Mouse (Mus musculus): ENCODE data around the gene Ntn4. TPM values are rescaled to one million over a fixed set of nuclear protein-coding genes. Genes with fewer than 3 reads are reported as not detected.

Gene Ntn4
- total RNA-seq, 2 experiments from 2014 or later = 12.7 to 18.0 TPM

GRCm38 (mm10) chr10:93730514-93730913 is 90.0 kb downstream of the Ntn4 start:
- DNase-seq = no peak

DNA sequence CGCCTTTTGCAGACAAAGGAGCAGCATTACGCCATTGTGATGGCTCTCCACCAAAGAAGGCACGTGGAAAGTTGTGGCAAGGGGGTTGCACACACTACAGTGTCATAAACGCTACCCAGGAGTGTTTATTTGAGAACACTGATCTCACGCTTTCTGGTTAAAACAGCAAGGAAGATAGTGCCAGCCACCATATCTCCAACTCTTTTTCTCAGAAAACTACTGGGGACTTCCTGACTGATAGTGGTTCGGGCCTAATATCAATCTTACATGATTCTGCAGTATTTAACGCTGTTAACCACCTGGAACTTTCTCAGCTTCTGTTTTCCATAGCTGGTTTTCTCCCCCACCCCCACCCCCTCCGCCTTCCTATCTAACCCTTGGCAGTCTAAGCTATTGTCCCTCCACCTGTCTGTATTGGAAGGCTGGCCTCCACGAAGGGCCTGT is 90.8 kb downstream of the Ntn4 start:
- no peak for DNase-seq

DNA sequence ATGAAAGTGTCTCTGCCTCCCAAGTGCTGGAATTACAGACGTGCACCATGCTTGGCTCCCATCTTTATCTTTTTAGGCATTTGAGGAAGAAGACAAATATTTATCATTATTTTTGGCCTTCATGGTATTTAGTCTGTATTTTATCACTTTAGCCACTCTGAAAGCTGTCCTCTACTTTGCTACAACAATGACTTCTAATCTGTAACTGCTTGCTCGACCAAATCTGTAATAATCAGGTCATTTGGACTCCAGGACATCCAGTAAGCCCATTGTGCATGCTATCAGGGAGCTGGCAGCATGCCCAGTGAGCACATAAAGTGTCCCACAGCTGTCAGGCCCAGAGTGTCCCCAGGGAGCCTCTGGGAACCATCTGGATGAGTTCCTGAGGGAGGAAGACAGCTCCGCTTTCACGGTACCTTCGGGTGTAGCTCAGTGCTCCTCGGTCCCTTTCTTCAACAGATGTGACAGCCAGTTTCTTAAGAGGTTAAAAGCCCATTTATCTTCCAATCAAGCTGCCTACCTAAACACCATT is 95.7 kb downstream of the Ntn4 start:
- DNase-seq = peak; percentile 81 to 88

GRCm38 (mm10) chr10:93737080-93737479 is 96.6 kb downstream of the Ntn4 start:
- DNase-seq = peak; percentile 64 to 70

- no peak for DNase-seq
Measured at GRCm38 (mm10) chr10:93741446-93742096, 101.1 kb downstream of the Ntn4 start.

DNA sequence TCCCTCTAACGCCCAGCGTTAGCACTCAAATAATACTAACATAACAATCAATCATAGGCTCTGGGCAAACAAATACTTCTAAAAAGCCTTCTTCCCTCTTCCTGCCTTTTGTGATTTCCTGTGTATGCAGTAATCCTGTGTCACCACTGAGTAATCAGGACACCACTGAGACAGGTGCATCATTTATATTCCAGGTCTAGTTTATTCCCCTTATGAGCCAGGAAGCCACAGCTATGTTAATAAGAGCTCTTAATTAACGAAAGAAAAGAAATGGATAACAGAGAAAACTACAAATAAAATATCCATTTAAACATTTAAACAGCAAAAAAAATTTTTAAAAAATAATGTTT is 101.6 kb downstream of the Ntn4 start:
- DNase-seq = no peak

DNA sequence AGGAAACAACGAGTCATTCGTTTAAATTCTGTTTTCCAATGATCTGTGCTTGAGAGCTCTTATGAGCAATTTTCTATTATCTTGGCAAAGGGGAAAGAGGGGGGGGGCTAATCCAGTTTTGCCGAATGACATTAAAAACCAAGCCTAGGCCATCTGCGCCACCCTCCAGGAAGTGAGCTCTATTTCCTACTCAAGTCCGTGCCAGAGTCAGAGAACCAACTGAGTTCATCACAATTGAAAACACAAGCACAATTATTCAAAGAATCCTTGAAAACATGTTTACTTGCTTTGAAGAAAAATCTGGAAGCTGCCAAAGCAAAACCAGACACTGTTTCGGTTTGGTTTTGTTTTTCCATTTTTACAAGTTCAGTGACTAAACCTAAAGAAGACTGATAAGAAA is 102.1 kb downstream of the Ntn4 start:
- no peak for DNase-seq

- peak; percentile 65 to 75 for DNase-seq
Measured at GRCm38 (mm10) chr10:93749267-93750192, 109.0 kb downstream of the Ntn4 start.

GRCm38 (mm10) chr10:93751302-93751701 is 110.8 kb downstream of the Ntn4 start:
- DNase-seq = no peak

GRCm38 (mm10) chr10:93753711-93754391 is 113.4 kb downstream of the Ntn4 start:
- DNase-seq = no peak

DNA sequence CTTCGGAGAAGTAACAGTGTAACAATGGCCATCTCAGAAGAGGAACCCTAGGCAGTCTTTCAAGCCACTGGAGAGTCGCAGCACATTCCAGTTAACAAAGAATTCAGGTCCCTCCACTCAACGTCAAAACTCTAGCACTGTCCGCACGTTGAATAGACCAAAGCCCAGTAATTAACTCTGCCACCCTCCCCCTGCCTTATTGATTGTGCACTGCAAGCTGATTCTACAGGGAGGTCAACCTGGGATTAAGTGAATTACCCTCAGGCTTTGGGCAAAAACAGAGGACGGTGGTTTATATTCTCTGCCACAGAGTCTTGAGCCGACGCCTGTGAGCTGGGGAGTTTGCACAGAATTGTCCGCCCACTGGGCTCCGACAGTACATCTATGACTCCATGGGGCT is 115.7 kb downstream of the Ntn4 start:
- no peak for DNase-seq

DNA sequence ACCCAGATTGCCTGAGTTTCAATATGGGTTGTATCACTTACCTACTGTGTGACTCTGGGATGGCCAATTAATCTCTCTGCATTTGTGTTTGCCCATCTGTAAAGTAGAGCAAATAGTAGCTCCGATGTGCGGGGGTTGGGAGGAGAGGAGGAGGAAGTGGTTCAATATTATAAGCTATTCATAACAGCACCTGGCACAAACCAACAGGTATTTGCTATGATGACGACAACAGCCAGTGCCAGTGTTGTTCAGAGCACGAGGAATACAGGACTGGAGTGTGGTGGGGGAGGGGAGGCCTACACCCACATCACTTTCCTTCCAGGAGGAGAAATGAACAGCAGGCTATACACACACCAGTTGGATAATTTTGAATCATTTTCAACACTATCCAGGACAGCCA is 119.2 kb downstream of the Ntn4 start:
- DNase-seq = no peak

DNA sequence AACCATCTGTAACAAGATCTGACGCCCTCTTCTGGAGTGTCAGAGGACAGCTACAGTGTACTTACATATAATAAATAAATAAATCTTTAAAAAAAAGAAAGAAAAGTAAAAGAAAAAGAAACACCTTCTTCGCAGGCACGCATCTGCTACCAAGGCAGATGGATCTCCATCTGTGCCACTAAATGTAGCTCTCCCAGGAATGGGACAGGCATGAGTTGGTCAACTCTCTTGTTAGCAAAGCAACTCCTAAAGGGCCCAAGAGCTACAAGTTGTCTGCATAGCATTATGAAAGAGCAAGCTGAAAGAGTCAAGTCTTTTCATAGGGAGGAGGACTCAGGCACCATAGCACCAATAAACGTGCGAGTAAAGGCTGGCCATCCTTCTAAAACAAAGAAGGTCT is 119.9 kb downstream of the Ntn4 start:
- no peak for DNase-seq

DNA sequence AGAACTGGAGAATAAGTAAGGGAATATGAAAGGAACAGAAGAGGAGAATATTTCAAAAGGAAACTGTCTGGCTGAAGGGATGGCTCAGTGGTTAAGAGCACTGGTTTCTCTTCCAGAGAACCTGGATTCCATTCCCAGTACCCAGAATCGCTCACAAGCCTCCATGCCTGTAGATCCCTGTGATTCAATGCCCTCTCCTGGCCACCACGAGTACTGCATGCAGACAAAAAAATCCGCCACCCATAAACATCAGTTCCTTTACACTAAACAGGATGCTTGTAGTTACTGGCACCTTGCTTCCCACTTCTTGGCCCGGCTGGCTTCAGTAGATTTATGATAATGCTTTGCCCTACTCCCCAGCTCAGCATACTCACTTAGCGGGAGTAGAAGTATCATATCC is 122.6 kb downstream of the Ntn4 start:
- DNase-seq = peak in 1 of 2 experiments; percentile 60

DNA sequence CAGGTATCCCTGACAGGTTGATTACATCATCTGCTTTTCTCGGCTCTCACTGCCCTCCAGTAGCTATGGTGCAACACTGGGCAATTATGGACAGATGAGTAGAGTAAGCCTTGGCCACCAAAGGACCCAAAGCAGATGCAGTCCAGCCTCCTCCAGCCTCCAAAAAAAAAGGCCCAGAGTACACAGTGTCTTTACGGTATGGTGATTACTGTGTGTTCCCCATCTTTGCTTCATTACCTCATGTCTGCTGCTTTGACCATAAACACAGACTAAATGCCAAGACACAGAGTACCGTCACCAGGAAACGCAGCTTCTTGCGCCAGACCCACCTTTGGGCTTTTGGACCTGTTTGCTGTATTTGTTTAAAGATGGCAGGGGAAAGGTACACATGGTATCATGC is 125.7 kb downstream of the Ntn4 start:
- no peak for DNase-seq

DNA sequence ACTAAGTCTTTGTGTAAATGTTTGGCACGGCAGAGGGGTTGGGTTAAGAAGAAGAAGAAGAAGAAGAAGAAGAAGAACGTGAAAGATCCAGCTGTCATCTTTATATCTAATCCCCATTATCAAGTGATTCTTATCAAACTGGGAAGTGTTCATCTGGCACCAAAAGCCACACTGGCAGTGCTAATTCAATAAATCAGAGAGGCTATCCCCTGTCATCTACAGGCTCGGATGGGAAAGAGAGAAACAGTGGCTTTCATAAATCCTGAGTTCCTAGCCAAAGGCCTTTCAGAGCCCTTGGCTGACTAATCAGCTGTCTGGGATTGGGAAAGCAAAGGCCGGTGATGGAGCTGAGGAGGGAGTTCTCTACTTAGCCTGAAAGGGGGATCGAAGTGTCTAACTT is 126.8 kb downstream of the Ntn4 start:
- DNase-seq = peak; percentile 46 to 55

DNA sequence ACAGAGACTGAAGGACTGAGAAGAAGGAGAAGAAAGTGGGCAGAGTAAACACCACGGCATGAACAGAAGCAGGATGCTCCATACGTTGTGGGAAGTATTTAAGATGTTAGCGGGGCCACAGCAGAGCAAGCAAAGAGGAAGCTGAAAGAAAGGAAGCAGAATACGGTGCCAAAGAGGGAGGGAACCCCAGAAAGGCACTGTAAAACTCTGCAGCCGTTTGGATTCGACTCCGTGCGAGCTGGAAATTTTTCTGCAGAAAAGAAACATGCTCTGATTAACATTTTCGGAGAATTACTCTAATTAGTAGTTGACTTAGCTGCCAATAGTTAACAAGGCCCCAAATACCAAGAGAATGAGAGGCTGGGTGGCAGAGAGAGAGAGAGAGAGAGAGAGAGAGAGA is 127.7 kb downstream of the Ntn4 start:
- DNase-seq = peak; percentile 35 to 50

DNA sequence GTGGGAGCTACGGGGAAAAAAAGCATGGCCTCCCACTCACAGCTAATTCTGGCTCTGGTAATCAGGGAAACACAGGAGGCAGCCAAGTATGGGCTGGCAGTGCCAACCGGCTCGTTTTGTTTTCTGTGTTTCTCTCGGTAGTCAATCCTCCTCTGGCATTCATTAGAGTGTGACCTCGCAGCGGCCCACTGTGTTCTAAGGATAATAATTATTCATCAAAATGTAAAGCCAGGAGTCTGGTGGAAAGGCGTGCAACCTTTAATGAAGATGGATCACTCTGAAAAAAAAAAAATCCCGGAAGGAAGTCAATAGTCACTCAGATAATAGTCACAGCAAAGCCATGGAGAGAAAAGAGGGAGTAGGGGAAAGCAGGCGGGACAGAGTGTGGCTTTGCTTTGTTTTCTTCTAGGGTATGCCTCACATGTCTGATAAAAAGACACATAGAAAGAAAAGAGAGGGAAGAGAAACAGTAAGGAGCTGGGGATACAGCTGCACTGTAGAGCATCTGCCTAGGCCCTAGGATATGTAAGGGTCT is 131.5 kb downstream of the Ntn4 start:
- DNase-seq = peak; percentile 44 to 46

GRCm38 (mm10) chr10:93772492-93772891 is 132.0 kb downstream of the Ntn4 start:
- DNase-seq = no peak

- DNase-seq = no peak
Measured at GRCm38 (mm10) chr10:93776731-93777151, 136.3 kb downstream of the Ntn4 start.

GRCm38 (mm10) chr10:93777372-93777771 is 136.9 kb downstream of the Ntn4 start:
- peak; percentile 36 to 89 for DNase-seq

All from heart, adult 18-20 months (tissue).